Mouse (Mus musculus) megakaryocyte, embryonic 14.5 days (primary cell): ENCODE results near the gene Rcbtb2.
"Not testable (repeated sequence)": the region's sequence is repeated elsewhere in the genome, so short reads cannot be mapped to it uniquely, and the experiment has no call there.

Source experiments
- FLI1 ChIP-seq: IDR thresholded peaks from 2 replicates; pipeline ENCODE4 v1.6.1; 2012; ENCODE audit warnings: low read length, inconsistent platforms, mixed read lengths
- GATA1 ChIP-seq: IDR thresholded peaks from 3 replicates; pipeline ENCODE4 v1.6.1; 2012; ENCODE audit warnings: mixed read lengths, low read length, inconsistent platforms, borderline replicate concordance

DNA sequence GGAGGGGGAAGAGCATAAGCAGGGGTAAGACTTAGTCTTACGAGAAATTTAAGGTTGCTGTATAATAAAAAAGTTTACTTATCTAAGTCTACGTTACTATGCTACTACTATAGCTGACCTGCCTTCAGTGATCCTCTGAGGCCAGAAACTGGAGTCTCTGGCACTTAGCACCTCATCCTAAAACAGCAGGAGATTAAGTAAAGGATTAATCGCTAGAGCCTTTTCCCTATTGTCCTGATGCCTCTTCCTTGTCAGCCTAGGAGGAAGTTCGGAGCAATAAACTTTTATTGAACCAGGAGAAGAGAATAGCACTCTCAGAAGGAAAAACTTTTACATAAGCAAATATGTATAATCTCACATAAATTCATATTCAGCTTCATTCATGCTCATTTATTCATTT lies 19.9 kb upstream of the Rcbtb2 start:
- TF ChIP-seq GATA1, FLI1: not testable (repeated sequence)
